Mouse (Mus musculus): ENCODE data around the gene Chchd6.

Gene Chchd6

DNA sequence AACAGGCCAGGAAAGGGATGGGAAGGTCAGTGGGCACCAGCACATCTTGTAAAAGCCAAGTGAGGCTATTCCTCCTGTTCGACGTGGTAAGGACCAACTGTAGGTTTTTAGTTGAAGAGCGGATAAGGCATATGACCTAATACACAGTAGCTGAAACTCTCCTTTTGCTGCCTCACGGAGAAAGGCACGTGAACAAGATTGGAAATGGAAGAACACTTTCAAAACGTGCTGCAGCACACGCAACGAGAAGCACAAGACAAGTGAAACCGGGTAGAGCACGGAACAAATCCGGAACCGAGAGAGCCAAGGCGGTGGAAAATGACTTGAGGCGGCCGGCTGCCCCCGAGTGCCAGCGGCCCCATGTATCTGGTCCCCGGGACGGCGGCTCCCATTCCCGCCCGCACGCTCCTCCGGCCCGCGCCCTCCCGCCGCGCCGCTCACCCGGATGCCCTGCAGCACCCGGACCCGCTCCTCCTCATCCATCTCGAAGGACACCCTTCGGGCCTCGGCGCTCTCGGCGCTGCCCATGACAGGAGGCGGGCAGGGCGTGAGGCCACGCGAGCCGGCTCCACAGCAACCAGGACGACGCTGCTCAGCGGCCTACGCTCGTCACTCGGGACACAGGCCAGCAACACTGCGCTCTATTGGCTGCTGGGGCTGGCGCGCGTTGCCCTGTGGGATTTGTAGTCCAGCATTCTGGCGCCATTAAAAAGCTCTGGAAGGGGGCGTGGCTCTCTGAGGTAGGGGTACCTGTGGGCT lies at the start of gene Chchd6:
Chchd6 (minus strand) TSS at position 635 of the 759 bp plus-strand sequence.
- peak; percentile 51 for DNase-seq (ENCODE audit: low read depth, low spot score)

GRCm38 (mm10) chr6:89644271-89645075 lies 49.0 kb upstream of the Chchd6 start:
- DNase-seq (ENCODE audit: low read depth, low spot score), result peak; percentile 60

- peak; percentile 57 for DNase-seq (ENCODE audit: low read depth, low spot score)
Observed at GRCm38 (mm10) chr6:89643798-89644270, 48.4 kb upstream of the Chchd6 start, which contains the start of gene Txnrd3. TSS of gene Txnrd3 (plus strand) at chr6:89643988.

DNA sequence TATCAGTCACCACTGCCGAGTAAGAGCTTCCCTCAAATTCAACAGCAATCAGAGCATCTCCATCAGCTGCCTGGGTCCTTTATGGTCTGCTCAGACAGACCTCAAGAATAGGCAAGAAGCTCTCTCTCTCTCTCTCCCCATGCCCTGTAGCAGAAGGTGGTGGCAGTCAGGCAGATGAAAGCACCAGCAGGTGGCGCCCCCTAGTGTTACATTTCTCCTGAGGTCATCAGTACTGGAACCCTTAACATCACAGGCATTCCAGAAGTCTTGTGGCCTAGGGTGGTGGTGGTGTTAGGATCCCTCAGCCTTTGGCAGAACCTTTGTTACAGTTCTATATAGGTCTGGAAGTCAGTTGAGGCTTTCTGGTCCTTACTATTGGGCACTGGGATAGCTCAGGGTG lies 43.6 kb upstream of the Chchd6 start:
- DNase-seq (ENCODE audit: low read depth, low spot score), result no peak

DNA sequence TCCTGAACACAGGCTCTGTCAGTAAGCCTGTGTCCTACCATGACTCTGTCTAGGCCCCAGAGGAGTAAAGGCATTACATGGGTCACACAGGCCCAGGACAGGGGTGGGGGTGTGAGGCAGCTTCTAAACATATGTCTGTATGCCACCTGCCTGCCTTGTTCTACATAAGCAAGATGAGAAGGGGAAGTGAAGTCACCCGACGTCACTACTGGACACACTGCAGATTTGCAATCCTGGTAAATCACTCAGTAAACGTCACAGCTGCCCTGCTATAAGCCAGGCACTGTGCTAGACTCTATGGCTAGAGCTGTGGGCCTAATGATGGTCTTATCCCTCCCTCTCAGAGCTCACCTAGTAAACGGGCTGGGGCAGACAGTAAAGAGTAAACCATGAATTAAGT lies 42.5 kb upstream of the Chchd6 start:
- DNase-seq (ENCODE audit: low read depth, low spot score), result no peak

- no peak for DNase-seq (ENCODE audit: low read depth, low spot score)
Observed at GRCm38 (mm10) chr6:89634400-89634799, 38.9 kb upstream of the Chchd6 start.

GRCm38 (mm10) chr6:89633115-89633514 lies 37.7 kb upstream of the Chchd6 start:
- DNase-seq (ENCODE audit: low read depth, low spot score), result no peak

DNA sequence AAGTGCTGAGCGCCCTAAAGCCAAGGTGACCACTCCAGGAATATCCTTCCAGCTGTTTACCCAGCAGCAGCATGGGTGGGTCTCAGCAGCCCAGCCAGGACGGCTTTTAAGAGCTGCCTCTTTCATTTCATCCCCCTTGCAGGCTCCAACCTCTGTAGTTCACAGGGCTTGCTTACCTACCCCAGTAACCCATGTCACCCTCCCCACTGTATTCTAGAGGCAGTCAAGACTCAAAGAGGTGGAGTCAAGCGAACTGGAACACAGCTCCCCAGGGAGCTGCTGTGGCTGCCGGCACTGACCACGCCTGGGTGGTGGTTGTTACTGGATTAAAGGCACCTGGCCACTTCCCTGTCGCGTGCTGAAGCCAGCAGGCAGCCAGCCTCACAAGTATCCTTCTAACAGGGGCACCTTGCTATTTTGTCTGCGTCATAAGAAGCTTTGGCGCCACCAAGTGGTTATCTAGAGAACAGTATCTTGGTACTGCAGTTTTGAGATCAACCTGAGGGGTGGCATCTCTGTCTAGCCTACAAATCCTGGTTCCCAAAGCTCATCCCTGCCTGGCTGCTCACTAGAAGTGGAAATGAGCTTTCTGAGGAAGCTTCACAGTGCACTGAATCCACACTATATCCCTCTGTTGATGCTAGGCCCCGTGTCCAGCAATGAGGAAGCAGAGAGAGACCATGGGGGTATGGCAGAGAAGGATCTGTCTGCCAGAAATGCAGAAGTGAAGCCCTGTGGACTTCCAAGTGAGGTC lies 36.5 kb upstream of the Chchd6 start:
- DNase-seq (ENCODE audit: low read depth, low spot score), result peak; percentile 13

DNA sequence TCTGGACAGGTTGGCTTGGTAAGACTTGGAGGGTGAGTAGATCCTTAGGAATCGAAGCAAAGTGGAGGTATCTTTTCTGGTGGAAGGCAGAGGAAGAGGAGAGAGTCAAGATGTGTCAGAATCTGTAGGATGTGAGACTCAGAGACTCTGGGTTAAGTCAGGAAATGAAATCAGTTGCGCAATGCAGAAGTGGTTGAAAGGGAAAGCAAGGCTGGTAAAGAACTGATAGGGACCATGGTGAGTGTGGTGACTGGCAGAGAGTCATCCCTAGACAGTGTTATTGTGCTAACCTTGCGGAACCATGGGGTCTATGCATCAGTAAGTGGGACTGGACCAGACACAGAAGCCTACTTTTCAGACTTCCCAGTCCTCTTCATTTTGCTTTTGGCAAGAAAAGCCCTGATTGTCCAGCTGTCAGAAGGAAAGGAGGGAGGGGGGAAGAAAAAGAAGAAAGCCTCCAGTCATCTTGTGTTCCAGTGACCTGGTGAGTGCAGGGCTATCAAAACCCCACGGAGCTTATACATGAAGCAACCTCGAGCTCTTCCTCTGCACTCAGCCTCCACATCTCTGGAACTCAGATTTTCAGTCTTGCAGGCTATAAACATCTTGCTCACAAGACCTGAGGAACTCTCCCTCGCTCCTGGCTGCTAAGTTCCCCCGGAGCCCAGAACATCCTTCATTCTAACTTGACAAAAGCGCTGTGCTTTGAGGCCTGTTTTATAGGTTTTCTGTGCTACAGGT lies 32.8 kb upstream of the Chchd6 start:
- DNase-seq (ENCODE audit: low read depth, low spot score), result no peak

DNA sequence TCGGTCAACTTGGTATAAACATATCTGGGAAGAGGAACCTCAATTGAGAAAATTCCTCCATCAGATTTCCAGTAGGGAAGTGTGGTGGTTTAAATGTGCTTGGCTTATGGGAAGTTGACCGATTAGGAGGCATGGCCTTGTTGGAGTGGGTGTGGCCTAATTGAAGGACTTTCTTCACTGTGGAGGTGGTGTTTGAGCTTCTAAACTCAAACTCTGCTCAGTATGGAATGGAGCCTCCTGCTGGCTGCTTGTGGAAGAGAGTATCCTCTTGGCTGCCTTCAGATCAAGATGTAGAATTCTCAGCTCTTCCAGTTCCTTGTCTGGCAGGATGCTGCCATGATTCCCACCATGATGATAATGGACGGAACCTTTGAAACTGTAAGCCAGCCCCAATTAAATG lies 27.2 kb upstream of the Chchd6 start:
- DNase-seq (ENCODE audit: low read depth, low spot score), result no peak

DNA sequence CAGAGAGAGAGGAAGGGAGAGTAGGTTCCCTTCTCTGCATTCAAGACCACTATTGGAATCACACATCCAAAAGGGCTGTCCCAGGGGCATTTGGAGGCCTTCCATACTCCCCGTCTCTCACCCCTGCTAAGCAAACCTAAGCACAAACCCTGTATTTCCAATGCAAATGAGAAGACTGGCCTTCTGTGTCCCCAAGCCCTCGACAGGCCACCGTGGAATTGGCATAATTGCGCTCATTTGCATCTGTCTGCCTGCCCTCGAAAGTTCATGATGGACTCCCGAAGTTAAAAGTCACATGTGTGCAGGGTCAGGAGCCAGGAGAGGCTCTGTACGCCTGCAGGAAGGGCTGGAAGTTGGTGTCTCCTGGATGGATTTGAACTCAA lies 19.9 kb upstream of the Chchd6 start:
- DNase-seq (ENCODE audit: low read depth, low spot score), result no peak

- DNase-seq (ENCODE audit: low read depth, low spot score), result no peak
Observed at GRCm38 (mm10) chr6:89614596-89615372, 19.3 kb upstream of the Chchd6 start.

DNA sequence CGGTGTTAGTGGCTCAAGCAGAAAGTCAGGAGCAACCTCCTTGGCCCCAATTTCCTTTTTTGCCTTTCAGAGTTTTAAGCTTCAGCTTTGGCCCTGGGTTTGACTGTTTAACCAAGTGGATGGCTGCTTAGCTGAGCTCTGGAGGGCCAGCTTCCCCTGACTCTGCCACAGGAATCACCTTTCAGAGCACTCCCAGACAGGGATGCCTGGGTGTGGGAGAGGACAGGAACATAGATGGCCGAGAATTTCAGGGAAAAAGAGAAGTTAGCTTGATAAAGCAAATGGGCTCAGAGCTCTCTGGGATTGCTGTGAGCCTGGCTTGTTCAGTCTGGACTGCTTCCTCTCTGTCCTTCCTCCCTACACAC lies 18.6 kb upstream of the Chchd6 start:
- no peak for DNase-seq (ENCODE audit: low read depth, low spot score)

DNA sequence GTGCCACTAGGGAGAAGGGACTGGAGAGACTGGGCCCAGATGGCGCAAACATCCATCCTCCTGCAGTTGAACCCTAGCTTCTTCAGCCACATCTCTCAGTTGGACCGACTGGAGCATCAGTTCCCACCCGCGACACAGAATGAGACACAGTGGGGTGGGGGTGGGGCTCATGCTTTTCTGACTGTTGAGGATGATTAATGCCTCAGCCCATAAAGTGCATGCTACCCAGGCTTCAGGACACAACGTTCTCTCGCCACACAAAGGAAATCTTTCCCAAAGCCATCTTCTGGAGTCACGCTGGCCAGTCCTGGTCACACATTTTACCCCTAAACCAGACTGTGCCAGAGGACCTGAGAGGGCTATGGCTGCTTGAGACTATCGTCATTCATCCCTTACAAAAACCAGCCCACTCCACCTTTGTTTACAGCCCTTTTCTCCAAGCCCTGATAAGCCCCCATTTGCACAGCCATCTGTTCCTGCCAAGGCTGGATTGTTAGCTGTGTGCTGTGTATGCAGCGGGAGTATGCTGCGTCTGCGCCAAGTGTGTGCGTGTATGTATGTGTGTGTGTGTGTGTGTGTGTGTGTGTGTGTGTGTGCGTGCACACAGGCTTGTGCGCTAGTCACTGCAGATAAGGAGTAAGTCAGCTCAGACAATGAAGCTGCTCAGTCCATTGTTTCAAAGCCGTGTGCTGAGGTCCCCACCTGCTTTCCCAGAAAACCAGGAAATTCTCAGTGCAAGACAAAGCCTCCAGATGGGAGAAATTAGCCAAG lies 18.1 kb upstream of the Chchd6 start:
- DNase-seq (ENCODE audit: low read depth, low spot score), result no peak

DNA sequence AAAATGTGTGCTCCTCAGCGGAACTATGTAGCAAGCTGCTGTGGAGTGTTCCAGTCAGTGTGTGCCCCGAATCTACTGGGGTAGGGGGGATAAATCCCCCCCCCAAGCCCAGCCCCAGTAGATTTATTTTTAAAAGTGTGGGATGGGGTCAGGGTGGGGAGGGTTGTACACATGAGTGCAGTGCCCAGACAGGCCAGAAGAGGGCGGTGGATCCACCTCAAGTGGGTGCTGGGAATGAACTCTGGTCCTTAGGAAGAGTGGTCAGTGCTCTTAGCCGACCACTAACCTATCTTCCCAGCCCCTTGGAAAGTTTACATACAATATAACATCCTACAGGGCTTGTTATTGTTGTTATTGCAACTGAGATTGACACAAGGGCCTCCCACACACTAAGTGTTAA lies 12.5 kb upstream of the Chchd6 start:
- DNase-seq (ENCODE audit: low read depth, low spot score), result no peak

GRCm38 (mm10) chr6:89606096-89606495 lies 10.6 kb upstream of the Chchd6 start:
- no peak for DNase-seq (ENCODE audit: low read depth, low spot score)

GRCm38 (mm10) chr6:89596510-89596909 lies 1.1 kb upstream of the Chchd6 start:
- DNase-seq (ENCODE audit: low read depth, low spot score), result no peak

DNA sequence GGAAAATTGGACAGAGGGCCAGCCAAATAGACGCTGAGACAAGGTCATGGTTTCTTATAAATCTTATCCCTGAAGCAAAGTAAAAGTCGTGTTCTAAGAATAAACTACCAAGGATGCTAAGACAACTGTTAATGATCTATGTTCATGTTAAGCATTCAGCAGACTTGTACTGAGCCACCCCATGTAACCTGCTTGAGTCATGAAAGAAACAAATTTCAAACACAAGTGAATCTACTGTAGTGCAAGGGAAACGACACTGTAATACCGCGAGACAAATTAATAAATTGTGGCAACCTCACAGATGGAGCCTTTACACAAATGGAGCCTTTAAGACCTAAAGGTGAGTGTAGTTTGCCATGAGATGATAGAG lies 310 bp upstream of the Chchd6 start:
- DNase-seq (ENCODE audit: low read depth, low spot score), result no peak

DNA sequence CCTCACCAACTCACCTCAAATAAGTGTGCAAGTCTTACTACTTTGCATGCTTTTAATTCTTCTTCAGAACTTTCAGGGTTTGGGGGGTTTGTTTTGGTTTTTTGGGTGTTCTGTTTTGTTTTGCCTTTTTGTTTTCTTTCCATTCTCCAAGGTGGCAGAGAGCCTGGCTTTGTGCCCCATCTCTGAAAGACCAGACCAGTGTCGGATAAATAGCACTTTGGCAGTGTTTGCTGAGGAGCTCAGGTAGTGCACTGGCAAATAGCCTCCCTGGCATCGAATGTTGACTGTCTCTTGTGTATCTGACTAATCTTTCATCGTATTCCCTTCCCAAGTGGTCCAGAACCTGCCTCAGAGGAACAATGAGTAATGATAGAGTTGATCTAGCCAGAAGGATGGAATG lies 3.4 kb downstream of the Chchd6 start:
- no peak for DNase-seq (ENCODE audit: low read depth, low spot score)

GRCm38 (mm10) chr6:89591531-89591930 lies 3.9 kb downstream of the Chchd6 start:
- no peak for DNase-seq (ENCODE audit: low read depth, low spot score)
